Mouse (Mus musculus) T-helper 17 cell (primary cell): ENCODE measurements at regions not wholly inside any gene's neighbourhood (a gene's known extent, or its start where the extent isn't known, plus 50 kb on each side); places are given as distances from the start of the nearest gene placed in this dataset.
"Not testable (repeated sequence)": the region's sequence is repeated elsewhere in the genome, so short reads cannot be mapped to it uniquely, and the experiment has no call there.

Experiments used
- in situ Hi-C, 2 experiments: fragments of 300-600 bp; cut with MboI, MseI; formaldehyde crosslinking; loops; 1 replicate in 1 of 2; 2 replicates in 1 of 2; pipeline ENCODE4 v1.15.1; 2025; ENCODE audit warnings: high pct_unique_total_duplicates in 2 of 2

DNA sequence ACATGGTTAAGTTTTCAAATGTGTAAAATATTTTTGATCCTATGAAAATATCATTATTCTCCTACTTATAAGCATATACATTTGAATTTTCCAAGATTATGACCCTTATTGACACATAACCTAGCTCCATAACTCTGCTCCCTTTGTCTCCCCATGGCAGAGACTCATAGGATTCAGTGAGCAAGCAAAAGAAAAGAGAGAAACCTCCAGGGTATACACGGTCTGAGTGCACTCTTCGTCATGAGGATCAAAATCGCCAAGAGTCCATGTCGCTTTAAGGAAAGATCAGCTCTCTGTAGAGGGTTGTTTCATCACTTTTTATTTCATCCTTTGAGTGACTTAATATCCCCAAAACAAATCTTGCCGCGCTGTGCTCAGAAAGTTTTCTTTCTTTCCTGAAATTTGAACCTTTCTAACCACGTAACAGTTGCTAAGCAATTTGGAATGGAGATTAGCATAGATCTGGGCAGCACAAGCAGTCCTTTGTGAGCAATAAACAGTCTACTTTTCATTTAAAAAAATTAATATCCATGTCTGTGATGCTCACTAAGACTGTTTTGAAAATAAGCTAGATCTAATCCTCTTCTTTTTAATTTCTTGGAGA lies 1158.0 kb downstream of the A830018L16Rik start:
- in situ Hi-C loops: no loop called here

DNA sequence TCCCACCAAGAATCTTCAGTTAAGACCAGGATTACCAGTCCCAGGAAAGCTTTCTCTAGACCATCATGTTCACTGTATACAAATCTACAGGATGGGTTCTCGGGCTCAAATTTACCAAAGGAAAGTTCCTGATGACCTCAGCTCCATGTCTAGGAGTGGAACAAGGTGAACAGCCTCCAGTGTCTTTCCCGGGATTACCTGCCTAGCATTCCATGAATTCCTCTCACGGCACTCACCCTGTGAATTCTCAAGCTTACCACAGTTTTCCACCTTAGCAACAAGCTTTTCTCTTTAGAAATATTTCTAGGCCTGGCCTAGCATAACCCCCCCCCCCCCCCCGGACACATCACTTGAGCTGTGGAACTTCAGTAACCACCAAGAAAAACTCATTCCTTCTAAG lies 1158.9 kb downstream of the A830018L16Rik start:
- in situ Hi-C loops: no loop called here

DNA sequence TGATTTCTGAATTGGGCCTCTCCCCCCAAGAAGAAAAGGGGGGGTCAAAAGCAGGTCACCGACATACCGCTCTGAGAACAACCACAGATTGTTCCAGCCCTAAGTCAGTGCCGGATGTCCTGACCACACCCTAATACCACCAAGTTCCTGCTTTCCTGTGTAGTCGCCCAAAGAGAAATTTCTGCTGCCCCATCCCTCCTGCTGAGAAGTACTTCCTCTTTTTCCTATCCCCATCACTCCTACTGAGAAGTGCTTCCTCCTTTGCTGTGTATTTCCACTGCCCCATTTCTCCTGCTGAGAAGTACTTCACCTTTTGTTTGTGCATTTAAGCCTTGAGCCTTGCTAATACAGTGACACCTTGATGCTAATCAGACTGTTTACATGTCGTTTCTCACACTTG lies 1160.4 kb downstream of the A830018L16Rik start:
- in situ Hi-C loops: no loop called here

DNA sequence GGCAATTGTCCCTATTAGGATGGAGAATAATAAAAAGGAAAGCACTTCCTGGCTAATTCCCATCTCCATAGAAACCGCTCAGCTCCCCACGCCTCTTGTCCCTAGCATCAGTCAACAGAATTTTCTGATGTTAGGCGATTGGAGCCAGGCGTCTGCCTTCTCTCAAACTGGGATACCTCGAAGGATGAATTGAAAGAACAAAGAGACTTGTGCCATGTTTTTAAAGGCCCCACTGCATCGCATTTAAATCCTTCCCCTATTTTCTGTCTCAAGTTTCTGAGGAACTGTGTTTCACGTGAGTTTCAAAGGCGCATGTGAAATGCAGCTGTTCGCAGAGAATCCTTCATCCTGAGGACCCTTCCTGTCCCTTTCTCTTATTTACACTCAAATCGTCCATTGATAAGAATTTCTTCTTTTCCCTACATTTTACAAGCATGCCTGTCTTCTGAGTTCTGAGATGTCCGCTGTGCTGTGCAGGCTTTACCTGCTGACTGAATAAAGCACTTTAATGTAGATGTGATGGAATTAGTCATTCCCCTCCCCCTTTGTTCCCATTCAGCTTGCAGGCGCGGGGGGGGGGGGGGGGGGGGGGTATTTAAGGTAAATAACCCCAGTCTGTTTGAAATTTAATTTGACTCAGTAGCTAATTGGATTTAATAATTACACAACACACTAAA lies 1163.3 kb downstream of the A830018L16Rik start:
- in situ Hi-C loops: no loop called here

DNA sequence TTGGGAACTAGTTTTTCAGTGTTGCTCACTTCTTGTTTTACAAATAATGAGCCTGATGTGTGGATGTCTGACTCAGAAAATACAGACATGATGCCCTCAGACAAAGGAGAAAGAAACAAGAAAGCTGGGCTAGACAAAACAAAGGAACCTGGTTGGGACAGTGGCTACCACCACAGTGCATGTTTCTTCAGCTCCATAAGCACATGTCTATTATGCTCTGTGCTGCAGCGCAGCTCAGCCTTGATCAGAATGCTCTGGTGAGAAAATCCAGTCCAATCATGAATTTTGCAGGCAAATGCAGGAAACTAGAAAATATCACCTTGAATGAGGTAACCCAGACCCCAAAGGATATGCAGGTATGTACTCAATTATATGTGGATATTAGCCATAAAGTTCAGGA lies 1164.1 kb downstream of the A830018L16Rik start:
- in situ Hi-C loops: no loop called here

DNA sequence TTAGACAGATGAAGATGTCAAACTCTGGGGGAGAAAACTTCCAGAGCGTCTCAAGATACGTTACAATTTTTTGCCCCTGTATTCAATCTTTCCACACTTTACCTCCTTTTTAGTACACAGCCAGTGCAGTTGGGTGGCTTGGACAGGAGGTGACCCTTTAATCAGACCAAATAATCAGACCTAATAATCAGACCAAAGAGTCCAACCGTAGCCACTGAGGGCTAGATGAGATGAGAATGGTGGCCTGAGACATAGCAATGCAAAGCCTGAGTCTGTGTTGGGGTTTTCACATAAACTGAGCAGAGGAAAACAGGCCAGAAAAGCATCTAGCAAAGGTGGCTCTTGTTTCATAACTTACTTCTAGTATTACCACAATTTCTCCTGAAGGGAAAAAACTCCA lies 1169.1 kb downstream of the A830018L16Rik start:
- in situ Hi-C loops: no loop called here

DNA sequence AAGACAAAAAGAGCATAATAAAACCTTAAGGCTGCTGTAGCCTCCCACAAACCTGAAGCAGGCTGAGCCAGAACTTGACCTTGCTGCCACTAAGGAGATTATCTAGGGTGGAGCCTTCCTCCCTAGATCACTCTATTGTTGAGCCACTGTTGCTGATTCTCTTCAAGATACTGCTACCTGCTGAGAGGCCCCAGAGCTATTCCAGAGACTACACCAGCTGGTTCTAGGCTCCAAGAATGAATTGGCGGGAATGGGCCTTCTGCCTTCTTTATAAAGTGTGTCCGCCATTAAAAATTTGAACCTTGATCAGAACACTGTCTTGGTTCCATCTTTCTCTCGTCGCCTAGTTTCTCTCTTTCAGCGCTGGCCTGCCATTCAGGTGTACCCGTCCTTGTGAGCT lies 1173.1 kb downstream of the A830018L16Rik start:
- in situ Hi-C loops: not testable (repeated sequence)

DNA sequence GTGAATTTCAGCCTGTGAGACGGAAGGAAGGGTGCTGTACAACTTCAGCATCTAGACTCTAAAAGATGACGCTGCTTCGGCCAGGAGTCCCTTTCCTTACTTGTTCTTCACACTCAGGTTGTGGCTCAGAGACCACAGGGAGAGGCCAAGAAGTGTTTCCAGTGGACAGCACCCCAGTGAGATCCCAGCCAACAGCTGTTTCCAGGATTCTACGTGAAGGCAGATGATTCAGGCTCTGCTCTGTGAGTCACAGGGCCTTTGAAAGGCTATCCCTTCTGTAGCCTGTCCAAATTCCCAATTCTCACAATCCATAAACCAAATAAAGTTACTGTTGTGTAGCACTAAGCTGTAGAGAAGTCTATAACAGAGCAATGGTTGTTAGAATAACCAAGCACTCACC lies 1198.2 kb downstream of the A830018L16Rik start:
- in situ Hi-C loops: loop anchor here in 1 of 2 experiments (10.0 kb wide), 1 partner anchor 707 kb away; no protein-coding TSS in a partner anchor

DNA sequence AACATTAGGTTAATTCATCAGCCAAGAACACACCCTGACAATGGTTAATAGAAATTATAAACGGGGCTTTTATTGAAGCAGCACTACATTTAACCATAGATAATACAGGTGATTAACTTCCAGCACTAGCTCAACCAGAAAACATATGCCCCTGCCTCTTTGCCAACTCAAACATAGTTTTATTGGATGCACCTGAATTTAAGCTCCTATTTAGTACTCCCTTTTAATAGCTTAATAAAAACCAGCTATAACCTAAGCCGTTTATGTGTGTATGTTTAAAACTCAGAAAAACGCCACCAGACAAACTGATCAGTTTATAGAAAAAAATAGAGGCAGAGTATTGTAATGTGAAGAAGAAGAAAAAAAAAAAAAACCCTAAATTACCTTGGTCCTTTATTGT lies 1201.4 kb downstream of the A830018L16Rik start:
- in situ Hi-C loops: loop anchor here in 1 of 2 experiments (10.0 kb wide), 1 partner anchor 711 kb away; no protein-coding TSS in a partner anchor

DNA sequence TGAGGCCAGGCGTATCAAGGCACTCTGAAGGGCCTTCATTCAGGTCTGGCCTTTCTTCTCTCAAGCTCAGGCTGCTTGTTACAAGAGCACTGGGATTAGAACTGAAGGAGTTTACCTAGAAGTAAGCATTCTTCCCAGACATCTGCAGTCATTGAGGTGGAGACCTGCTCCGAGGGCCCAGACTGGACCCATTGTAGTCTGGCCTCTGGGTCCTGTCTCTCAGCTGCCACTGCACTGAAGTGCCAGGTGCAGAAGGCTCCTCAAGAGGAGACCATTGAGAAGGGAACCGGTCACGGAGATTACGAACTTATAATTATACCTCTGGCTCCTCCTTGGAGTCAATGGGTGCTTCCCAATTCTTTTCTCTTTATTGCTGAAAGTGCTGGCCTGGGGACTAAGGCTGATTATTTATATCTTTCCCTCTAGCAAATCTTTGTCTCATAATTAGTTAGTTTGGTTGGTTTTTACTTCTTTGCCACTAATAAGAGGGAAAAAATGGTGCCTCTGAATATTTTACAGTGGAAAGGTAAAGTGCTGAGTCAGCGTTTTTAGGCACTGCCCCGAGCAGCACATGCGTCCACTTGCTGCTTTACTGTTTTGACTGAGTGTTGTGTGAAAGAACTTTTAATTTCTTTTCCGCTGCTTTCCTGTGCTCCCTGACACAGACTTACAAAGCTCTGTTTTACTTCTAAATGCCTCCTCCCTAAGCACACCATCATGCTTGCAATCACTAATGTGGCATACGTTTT lies 1202.0 kb downstream of the A830018L16Rik start:
- in situ Hi-C loops: loop anchor here in 1 of 2 experiments (10.0 kb wide), 1 partner anchor 711 kb away; no protein-coding TSS in a partner anchor

DNA sequence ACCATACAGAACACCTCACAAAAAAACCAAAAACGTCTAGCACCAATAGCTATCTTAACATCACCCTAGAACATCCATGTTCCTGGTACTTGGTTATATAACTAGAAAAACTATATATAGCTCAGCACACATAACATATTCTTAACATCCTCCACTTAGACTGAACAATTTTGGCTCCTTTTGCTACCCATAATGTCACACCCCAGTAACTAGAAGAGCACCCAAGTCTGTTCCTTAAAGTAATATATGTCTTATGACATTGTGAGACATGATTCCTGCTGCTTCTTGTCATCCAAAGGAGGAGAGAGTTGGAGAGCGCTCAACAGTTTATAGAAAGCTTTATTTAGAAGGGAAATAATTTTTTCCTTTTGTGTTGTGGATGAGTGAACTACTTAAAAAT lies 1206.1 kb downstream of the A830018L16Rik start:
- in situ Hi-C loops: loop anchor here (10.0 kb wide), 2 partner anchors 715 to 1775 kb away; no protein-coding TSS in a partner anchor

DNA sequence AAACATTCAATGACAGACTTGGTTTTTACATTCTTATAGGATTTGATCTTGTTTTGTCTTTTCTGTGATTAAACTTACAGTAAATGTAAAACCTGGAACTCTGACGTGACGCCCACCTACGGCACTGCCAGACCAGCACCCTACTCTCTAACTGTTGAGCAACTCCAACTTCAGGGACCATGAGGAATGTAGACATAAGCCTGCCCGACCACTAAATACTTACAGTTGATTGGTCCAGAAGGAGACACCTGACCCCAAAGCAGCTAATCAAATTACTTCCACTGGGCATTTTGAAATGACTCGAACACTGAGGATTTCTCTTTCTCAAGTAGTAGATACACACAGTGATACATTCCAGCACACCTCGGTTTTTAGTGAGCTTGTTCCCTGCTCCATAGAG lies 1206.9 kb downstream of the A830018L16Rik start:
- in situ Hi-C loops: loop anchor here in 1 of 2 experiments (10.0 kb wide), 1 partner anchor 1776 kb away; no protein-coding TSS in a partner anchor

DNA sequence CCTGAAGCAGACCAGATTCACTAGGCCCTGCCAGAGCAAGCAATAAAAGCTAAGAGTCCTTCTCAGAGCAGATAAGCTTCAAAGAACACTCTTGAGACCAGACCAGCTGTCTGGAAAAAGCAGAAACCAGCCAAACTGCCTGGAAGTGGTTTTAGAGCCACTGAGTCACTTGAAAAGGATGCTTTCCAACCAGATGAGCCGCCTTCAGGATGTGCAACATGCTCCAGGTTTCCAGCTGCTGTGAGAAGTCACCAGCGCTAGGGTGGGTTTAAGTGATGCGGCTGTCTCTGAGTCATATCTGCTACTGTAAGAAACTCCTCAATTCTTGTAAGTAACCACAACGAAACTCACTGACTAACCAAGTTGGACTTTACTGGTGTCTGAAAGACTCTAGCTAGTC lies 1209.3 kb downstream of the A830018L16Rik start:
- in situ Hi-C loops: loop anchor here in 1 of 2 experiments (10.0 kb wide), 1 partner anchor 1778 kb away; no protein-coding TSS in a partner anchor

DNA sequence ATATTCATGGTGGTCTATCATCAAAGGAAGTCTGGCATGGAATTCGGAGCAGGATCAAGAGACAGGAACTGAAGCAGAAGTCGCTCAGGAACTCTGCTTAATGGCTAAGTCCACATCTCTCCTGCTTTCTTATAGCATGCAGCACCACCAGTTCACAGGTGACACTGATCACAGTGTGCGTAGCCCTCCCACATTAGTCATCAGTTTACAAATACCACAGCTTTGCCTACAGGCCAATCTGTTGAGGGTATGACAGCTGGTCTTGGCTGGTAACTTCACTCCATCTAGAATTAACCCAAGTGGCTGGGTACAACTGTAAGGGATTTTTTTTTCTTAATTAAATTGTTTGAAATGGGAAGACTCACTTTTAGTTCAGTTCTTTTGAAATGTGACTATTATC lies 1219.1 kb downstream of the A830018L16Rik start:
- in situ Hi-C loops: no loop called here

DNA sequence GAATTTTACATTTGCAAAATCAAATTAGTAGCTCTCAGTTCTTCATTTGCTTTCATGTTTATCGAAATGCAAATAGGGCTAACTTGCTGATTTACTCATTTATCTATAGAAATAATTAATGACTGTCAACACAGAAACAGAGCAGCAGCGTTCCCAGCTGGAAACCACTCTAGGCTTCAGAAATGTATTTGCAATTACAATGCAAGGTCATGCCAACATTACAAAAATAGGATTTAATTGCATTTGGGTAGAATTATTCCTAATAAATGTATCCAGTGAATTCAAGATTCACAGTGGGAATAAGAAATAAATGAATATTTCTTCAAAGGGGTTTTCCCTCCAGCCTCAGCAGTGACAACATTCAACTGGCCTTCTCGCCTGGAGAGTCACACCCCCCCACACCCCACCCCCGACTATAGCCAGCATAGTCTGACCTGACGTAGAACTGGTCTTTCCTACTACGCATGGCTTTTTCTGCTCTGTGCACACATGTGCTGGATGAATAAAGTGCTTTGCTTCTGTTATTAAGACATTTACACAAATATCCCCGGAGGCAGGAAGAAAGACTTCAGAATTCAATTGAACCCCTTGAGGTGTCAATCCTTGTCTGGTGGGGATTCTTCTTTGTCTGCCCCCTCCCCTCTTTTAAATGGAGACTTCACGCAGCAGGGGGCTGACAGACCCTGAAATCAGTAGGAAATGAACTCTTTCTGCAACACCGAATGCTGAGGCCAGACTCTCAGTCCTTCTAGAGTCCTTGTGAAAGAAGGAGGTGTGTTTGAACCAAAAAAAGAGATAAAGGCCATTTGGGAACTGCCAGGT lies 1222.6 kb downstream of the A830018L16Rik start:
- in situ Hi-C loops: loop anchor here in 1 of 2 experiments (5.0 kb wide), 1 partner anchor 209 kb away; no protein-coding TSS in a partner anchor

DNA sequence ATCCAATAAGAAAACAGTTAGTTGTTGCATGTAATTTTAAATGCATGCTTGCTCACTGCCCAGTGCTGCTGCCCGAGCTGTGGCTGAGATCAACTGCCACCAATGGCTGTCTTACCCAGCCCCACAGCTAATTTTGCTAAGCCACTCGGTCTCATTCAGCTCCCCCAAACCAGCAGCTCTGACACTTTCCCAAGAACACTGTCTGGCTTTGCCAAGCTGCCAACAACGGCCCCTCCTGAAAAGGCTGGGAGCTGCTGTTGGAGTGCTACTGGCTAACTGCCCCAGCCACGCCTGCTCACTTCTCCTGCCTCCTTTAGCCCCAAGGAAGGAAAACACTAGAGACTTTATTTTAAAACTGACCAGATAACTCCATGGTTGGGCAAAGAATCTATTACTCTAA lies 1227.1 kb downstream of the A830018L16Rik start:
- in situ Hi-C loops: no loop called here
